Mouse (Mus musculus) central nervous system, embryonic 18 days (tissue): ENCODE results near the gene Cldn6. TPM values are rescaled to one million over a fixed set of nuclear protein-coding genes. Genes with fewer than 3 reads are reported as not detected.

Experiments used
- polyA plus RNA-seq: library from polyadenylated mRNA; depleted of rRNA; stranded (reverse); fragments of >200 nt; gene quantifications from 2 replicates; pipeline ENCODE4 v1.2.3, GENCODE M21; 2012; rRNA removed

Gene Cldn6
- 0.54 and 0.72 TPM in 2 replicates for polyA plus RNA-seq

GRCm38 (mm10) chr17:23679127-23679835 is at the start of gene Cldn6:
Gene Cldn6, plus strand, starts transcription at chr17:23679249.

GRCm38 (mm10) chr17:23644613-23645495 is 34.2 kb upstream of the Cldn6 start, which contains the start of gene Mmp25:
Gene Mmp25, minus strand, starts transcription at chr17:23645277.

GRCm38 (mm10) chr17:23660117-23660875 is 18.8 kb upstream of the Cldn6 start, which contains the start of gene Bicdl2:
Gene Bicdl2, plus strand, starts transcription at chr17:23660506.

GRCm38 (mm10) chr17:23673424-23674073 is 5.5 kb upstream of the Cldn6 start, which contains the start of the genes Hcfc1r1 and Thoc6:
Gene Hcfc1r1, plus strand, starts transcription at chr17:23673596.
Gene Thoc6, minus strand, starts transcription at chr17:23673882.

GRCm38 (mm10) chr17:23677236-23677679 is 1.8 kb upstream of the Cldn6 start, which contains the start of gene Tnfrsf12a:
Gene Tnfrsf12a, minus strand, starts transcription at chr17:23677468.

GRCm38 (mm10) chr17:23683856-23684672 is 5.0 kb downstream of the Cldn6 start, which contains the start of gene Cldn9:
Gene Cldn9, minus strand, starts transcription at chr17:23684026.

GRCm38 (mm10) chr17:23722376-23723125 is 43.5 kb downstream of the Cldn6 start, which contains the start of gene 1520401A03Rik:
Gene 1520401A03Rik, minus strand, starts transcription at chr17:23722783.

GRCm38 (mm10) chr17:23725999-23726757 is 47.1 kb downstream of the Cldn6 start, which contains the start of gene Pkmyt1:
Gene Pkmyt1, plus strand, starts transcription at chr17:23726336.

Other genes starting within 250 kb of the Cldn6 start
- not detected in 2 replicates for gene Vmn2r117, start 199.6 kb upstream of the Cldn6 start, polyA plus RNA-seq
- 12.9 and 13.4 TPM in 2 replicates for gene Zfp213, start 115.0 kb upstream of the Cldn6 start, polyA plus RNA-seq
- 35.4 and 39.3 TPM in 2 replicates for gene Zfp13, start 79.8 kb upstream of the Cldn6 start, polyA plus RNA-seq
- gene Zscan10, start 78.4 kb upstream of the Cldn6 start, polyA plus RNA-seq, result 0.08 and 0.12 TPM in 2 replicates
- 0.87 and 1.0 TPM in 2 replicates for gene Mmp25, start 34.0 kb upstream of the Cldn6 start, polyA plus RNA-seq
- 0.13 and 0.22 TPM in 2 replicates for gene Bicdl2, start 18.7 kb upstream of the Cldn6 start, polyA plus RNA-seq
- 86.9 and 88.9 TPM in 2 replicates for gene Hcfc1r1, start 5.7 kb upstream of the Cldn6 start, polyA plus RNA-seq
- 28.9 and 33.0 TPM in 2 replicates for gene Thoc6, start 5.4 kb upstream of the Cldn6 start, polyA plus RNA-seq
- gene Tnfrsf12a, start 1.8 kb upstream of the Cldn6 start, polyA plus RNA-seq, result 2.5 and 3.4 TPM in 2 replicates
- 0.40 and 0.47 TPM in 2 replicates for gene Cldn9, start 4.8 kb downstream of the Cldn6 start, polyA plus RNA-seq
- 0.17 and 0.32 TPM in 2 replicates for gene 1520401A03Rik, start 43.5 kb downstream of the Cldn6 start, polyA plus RNA-seq
- gene Pkmyt1, start 47.1 kb downstream of the Cldn6 start, polyA plus RNA-seq, result 19.8 and 20.8 TPM in 2 replicates
- 33.9 and 34.7 TPM in 2 replicates for gene Paqr4, start 61.6 kb downstream of the Cldn6 start, polyA plus RNA-seq
- gene Kremen2, start 66.6 kb downstream of the Cldn6 start, polyA plus RNA-seq, result 1.3 and 1.6 TPM in 2 replicates
- 80.5 and 83.9 TPM in 2 replicates for gene Flywch1, start 92.4 kb downstream of the Cldn6 start, polyA plus RNA-seq
- gene Flywch2, start 106.8 kb downstream of the Cldn6 start, polyA plus RNA-seq, result 46.4 and 59.7 TPM in 2 replicates
- 446 and 518 TPM in 2 replicates for gene Srrm2, start 111.3 kb downstream of the Cldn6 start, polyA plus RNA-seq
- 883 and 917 TPM in 2 replicates for gene Elob, start 149.9 kb downstream of the Cldn6 start, polyA plus RNA-seq
- gene Prss33, start 156.8 kb downstream of the Cldn6 start, polyA plus RNA-seq, result 0.26 and 0.27 TPM in 2 replicates
- 1.6 and 1.8 TPM in 2 replicates for gene Prss32, start 164.6 kb downstream of the Cldn6 start, polyA plus RNA-seq
- 1.6 and 1.7 TPM in 2 replicates for gene Prss41, start 164.9 kb downstream of the Cldn6 start, polyA plus RNA-seq
- not detected in 2 replicates for gene Prss21, start 188.8 kb downstream of the Cldn6 start, polyA plus RNA-seq
- not detected in 2 replicates for gene Dcpp1, start 201.6 kb downstream of the Cldn6 start, polyA plus RNA-seq
- gene Dcpp2, start 201.6 kb downstream of the Cldn6 start, polyA plus RNA-seq, result not detected in 2 replicates
- not detected in 2 replicates for gene Dcpp3, start 238.2 kb downstream of the Cldn6 start, polyA plus RNA-seq